Mouse (Mus musculus) neural tube, embryonic 15.5 days (tissue): ENCODE results near the gene Smchd1. TPM values are rescaled to one million over a fixed set of nuclear protein-coding genes. Genes with fewer than 3 reads are reported as not detected.
"Not testable (repeated sequence)": the region's sequence is repeated elsewhere in the genome, so short reads cannot be mapped to it uniquely, and the experiment has no call there.

Experiments used
- ATAC-seq: fragments of 200-750 bp; cut with Nextera tagmentation; 2 replicates; pipeline ENCODE4 v1.8.0; 2017; ENCODE audit warnings: mild to moderate bottlenecking, moderate TSS enrichment, moderate library complexity; ENCODE audit not compliant: low FRiP score
- H3K27ac ChIP-seq: fragments of 300-500 bp; sonication (generic); replicated peaks from 2 replicates; pipeline ENCODE4 v1.5.1; 2015; ENCODE audit warnings: mild to moderate bottlenecking, inconsistent platforms
- H3K27me3 ChIP-seq: fragments of 300-500 bp; sonication (generic); replicated peaks from 2 replicates; pipeline ENCODE4 v1.6.1; 2015; ENCODE audit warnings: inconsistent platforms
- H3K36me3 ChIP-seq: fragments of 300-500 bp; sonication (generic); 2 replicates; pipeline ENCODE4 v1.6.1; 2015; ENCODE audit warnings: inconsistent platforms
- H3K4me1 ChIP-seq: fragments of 300-500 bp; sonication (generic); 2 replicates; pipeline ENCODE4 v1.6.1; 2015; ENCODE audit warnings: inconsistent platforms
- H3K4me2 ChIP-seq: fragments of 300-500 bp; sonication (generic); 2 replicates; pipeline ENCODE4 v1.6.1; 2015; ENCODE audit warnings: inconsistent platforms, mild to moderate bottlenecking, moderate library complexity
- H3K4me3 ChIP-seq: fragments of 300-500 bp; sonication (generic); replicated peaks from 2 replicates; pipeline ENCODE4 v1.5.1; 2015; ENCODE audit warnings: mild to moderate bottlenecking, inconsistent platforms
- H3K9ac ChIP-seq: fragments of 300-500 bp; sonication (generic); replicated peaks from 2 replicates; pipeline ENCODE4 v1.6.1; 2015; ENCODE audit warnings: mild to moderate bottlenecking, inconsistent platforms
- H3K9me3 ChIP-seq: fragments of 300-500 bp; sonication (generic); replicated peaks from 2 replicates; pipeline ENCODE4 v1.6.1; 2016; ENCODE audit warnings: inconsistent platforms
- WGBS: fragments of 180-500 bp; shearing (Covaris S2); methylation state at CpG from one replicate; pipeline ENCODE4 v1.1.7; 2015; ENCODE audit warnings: mixed read lengths; 5-methylcytosine and 5-hydroxymethylcytosine counted together
- polyA plus RNA-seq: library from polyadenylated mRNA; unstranded; fragments of >200 nt; fragmentation: Nextera tagmentation; extraction: Ambion mirVana; gene quantifications from 2 replicates; pipeline ENCODE4 v1.2.1, GENCODE M21; 2015

The Smchd1 gene
- polyA plus RNA-seq, 1 experiment from 2014 or later: 42.4 TPM

DNA sequence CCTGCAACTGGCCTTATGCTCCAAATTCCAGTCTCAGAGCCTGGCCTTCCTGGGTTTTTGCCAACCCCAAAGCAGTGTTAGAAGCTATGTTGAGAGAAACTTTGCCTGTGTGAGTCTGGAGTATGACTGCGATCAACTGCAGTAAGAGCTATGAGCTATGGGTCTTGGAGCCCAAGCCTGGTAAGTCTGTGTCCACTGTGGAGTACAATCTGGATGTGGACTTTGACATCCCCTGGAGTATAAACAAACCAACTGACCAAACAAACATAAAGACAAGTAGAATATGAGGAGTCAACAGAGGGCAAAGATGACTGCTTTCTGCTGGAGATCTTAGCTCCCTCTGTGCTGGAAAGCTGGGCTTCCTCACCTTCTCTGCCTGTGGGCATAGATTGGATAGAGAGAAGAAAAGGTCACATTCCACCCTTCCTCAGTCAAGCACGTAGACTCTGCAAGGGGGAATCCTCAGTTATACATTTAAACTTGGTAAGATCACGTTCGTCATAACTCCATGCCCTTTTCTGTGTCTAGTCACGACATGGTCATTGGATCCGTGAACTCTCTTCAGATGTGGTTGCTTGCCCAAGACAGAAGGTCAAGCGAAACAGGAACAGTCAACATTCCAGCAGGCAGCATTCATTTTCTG, 8.4 kb upstream of the Smchd1 start:
- H3K4me3 ChIP-seq: no peak overlapping the region
- H3K27ac ChIP-seq: no peak overlapping the region
- H3K36me3 ChIP-seq: no peaks in the 10 kb centered on the region
- WGBS: 90% methylated on average over 7 of the region's 7 CpGs
- no peaks in the 10 kb centered on the region for H3K9me3 ChIP-seq
- 0 out of 2 replicates have a peak, but pooled peaks cover 3% of the 10 kb centered on the region for H3K4me1 ChIP-seq
- H3K9ac ChIP-seq: no peak overlapping the region
- ATAC-seq: no peak
- H3K4me2 ChIP-seq: no peak overlapping the region
- no peaks in the 10 kb centered on the region for H3K27me3 ChIP-seq

DNA sequence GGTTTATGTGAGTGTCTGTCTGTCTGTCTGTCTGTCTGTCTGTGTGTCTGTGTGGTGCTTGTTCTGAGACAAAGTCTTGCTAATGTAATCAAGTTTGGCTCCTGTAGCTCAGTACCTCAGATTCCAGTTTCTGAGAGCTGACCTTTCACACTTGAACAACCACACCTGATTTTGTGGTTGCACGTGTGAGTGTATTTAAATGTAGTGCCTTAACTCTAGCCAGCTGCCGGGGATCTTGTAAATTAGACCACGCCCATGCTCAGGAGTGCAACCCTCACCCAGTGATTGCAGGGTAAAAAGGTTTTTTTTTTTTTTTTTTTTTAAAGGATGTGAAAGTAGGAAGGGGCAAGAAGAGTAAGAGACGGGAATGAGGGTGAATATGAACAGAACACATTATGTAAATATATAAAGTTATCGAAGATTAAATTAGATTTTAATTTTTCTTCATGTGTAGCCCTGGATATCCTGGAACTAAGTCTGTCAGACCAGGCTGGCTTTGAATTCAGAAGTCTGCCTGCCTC, 4.3 kb upstream of the Smchd1 start:
- peaks cover 9% of the 10 kb centered on the region for H3K4me1 ChIP-seq
- H3K4me3 ChIP-seq: no peak overlapping the region
- ATAC-seq: no peak
- WGBS: 69% methylated on average over 5 of the region's 5 CpGs
- no peaks in the 10 kb centered on the region for H3K27me3 ChIP-seq
- no peak overlapping the region for H3K27ac ChIP-seq
- H3K9ac ChIP-seq: no peak overlapping the region
- H3K9me3 ChIP-seq: no peaks in the 10 kb centered on the region
- H3K36me3 ChIP-seq: no peaks in the 10 kb centered on the region
- no peak overlapping the region for H3K4me2 ChIP-seq

DNA sequence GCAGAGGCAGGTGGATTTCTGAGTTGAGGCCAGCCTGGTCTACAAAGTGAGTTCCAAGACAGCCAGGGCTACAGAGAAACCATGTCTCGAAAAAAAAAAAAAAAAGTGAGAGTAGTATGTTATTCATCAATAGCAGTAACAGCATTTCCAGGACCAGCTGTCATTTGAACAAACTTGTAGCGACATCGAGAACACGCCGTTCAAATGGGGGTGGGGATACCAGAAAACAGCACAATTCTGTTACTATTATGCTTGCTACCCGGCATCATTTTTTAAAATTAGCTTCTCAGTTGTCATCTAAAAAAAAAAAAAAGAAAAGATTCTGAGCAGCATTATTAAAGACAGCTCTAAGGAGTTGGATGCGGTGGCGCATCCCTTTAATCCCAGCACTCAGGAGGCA, 2.3 kb upstream of the Smchd1 start:
- Histone ChIP-seq H3K9me3 (no peaks in the 10 kb centered on the region), H3K27me3 (no peaks in the 10 kb centered on the region), H3K4me2 (no peak overlapping the region), H3K27ac (no peak overlapping the region), H3K9ac (no peak overlapping the region), H3K36me3 (no peaks in the 10 kb centered on the region), H3K4me1 (peaks cover 27% of the 10 kb centered on the region), H3K4me3 (no peak overlapping the region)
- WGBS: 95% methylated on average over 8 of the region's 8 CpGs
- ATAC-seq: no peak

DNA sequence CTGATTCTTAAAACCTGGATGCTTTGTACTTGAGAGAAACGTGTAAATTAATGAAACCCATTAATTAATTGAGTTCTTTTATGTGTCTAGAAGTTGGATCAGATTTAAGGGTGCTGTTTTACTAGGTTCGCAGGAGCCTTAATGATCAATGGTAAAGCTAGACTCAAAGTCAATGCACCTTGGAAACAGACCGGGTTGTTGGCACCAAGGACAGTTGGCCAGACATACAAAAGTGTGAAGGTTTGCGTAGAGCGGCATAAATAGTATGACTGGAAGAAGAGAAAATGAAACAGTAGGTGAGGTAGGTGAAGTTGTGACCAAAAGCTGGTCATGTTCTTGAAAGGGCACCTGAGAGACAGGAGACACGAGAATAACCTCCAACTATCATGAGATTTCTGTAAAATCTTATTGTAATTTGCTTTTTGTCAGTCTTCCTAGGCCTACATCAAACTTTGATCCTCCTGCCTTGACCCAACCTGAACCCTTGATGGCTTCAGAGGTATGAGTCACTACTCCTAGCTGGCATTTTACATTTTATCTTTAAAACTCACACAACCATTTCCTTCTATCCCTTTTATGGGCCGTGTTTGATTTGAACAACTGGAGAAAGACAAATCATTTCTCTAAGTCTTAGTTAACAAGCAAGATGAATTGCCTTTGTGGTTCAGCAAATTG, 1.3 kb upstream of the Smchd1 start:
- peak overlapping the region; percentile 86 for H3K4me3 ChIP-seq
- ATAC-seq: no peak
- no peaks in the 10 kb centered on the region for H3K36me3 ChIP-seq
- H3K9ac ChIP-seq: peak overlapping the region; percentile 99; the same call in 1 of the 2 replicates
- peak overlapping the region; percentile 99; the same call in 1 of the 2 replicates for H3K27ac ChIP-seq
- no peaks in the 10 kb centered on the region for H3K9me3 ChIP-seq
- H3K27me3 ChIP-seq: no peaks in the 10 kb centered on the region
- H3K4me1 ChIP-seq: peaks cover 27% of the 10 kb centered on the region
- WGBS: 78% methylated on average over 7 of the region's 7 CpGs
- H3K4me2 ChIP-seq: peak overlapping the region; percentile 91

DNA sequence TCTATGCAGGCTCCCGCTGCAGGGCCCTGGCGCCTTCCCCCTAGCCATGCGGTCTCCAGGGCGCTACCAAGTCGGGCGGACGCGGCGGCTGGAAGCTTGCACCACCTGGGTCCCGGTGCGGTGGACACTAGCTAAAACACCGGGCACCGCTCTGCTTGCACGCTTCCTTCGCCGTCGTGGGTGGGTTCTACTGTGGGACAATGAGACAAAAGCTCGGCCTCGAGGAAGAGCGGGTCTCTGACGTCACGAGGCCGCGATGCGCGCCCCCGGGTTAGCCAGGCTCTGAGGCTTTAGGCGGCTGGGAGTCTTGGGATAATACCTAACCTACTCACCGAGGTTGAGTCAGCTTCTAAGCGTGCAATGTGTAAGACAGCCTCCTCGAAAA, 554 bp upstream of the Smchd1 start:
- ATAC-seq: peak; percentile 83

DNA sequence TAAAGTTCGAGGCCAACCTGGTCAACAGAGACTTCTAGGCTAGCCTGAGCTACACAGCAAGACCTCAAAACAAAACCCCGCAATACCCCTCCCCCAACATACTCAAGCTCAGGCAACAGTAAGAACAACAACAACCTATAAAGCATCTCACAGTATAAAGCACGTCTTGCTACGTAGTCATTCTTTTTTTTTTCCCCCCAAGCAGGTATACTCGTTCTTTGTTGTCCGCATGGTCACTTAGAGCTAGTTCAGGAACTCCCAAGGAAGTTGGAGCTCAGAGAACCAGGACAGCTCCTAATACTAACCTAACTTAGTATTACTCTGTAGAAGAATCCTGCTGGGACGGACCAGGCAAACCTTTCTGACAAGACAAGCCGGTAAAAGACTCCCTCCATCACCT, 1.0 kb downstream of the Smchd1 start:
- Histone ChIP-seq H3K27ac (peak overlapping the region; percentile 99; the same call in 1 of the 2 replicates), H3K4me2 (peak overlapping the region; percentile 91), H3K27me3 (no peaks in the 10 kb centered on the region), H3K9me3 (no peaks in the 10 kb centered on the region), H3K4me1 (peaks cover 27% of the 10 kb centered on the region), H3K4me3 (peak overlapping the region; percentile 86), H3K36me3 (no peaks in the 10 kb centered on the region), H3K9ac (peak overlapping the region; percentile 99)
- ATAC-seq: no peak
- WGBS: 19% methylated on average over 8 of the region's 8 CpGs

More for the DNA sequence above, 554 bp upstream of the Smchd1 start:
- peak overlapping the region; percentile 91 for H3K4me2 ChIP-seq
- WGBS: under 1% methylated on average over 28 of the region's 31 CpGs
- H3K4me1 ChIP-seq: peaks cover 27% of the 10 kb centered on the region
- H3K9ac ChIP-seq: peak overlapping the region; percentile 99
- H3K9me3 ChIP-seq: no peaks in the 10 kb centered on the region
- H3K27me3 ChIP-seq: no peaks in the 10 kb centered on the region
- no peaks in the 10 kb centered on the region for H3K36me3 ChIP-seq
- peak overlapping the region; percentile 99 for H3K27ac ChIP-seq
- peak overlapping the region; percentile 86 for H3K4me3 ChIP-seq

DNA sequence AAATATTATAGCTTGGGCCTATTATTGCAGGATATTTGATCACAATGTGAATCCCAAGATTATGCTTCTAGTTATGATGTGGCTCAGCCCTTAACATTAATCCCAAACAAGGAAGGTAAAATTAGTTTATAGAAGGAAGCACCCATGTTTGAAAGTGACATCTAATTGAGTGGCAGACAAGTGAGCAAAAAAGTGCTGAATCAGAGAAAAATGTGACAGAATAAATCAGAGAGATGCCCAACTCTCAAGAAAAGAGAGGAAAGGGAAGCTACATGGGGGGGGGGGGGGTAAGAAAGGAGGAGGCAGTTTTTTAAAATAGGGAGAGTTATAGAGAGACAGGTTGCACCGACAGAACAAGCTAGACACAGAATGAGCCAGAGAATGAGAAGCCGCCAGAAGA, 3.9 kb downstream of the Smchd1 start:
- no peaks in the 10 kb centered on the region for H3K27me3 ChIP-seq

DNA sequence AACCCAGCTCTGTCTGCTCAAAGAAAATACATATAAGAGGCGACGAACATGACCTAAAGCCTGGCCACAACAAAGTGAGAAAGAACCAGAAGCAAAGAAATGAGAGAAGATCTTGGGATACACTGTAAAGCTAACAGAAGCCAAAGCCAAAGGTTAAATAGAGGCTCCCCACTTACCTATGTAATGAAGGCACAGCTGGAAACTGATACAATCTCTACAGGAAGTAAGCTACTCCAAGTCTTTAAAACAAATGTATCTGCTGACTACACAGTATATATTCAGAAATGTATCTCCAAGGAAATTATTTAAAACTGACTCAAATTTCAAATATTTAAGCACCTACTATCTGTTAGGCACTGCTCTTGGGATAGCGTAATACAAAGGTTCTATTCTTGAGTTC, 14.8 kb downstream of the Smchd1 start:
- no peak for ATAC-seq
- H3K9me3 ChIP-seq: no peaks in the 10 kb centered on the region
- WGBS: 90% methylated on average over 3 of the region's 3 CpGs

More for the DNA sequence above, 3.9 kb downstream of the Smchd1 start:
- no peak overlapping the region for H3K4me3 ChIP-seq
- H3K9me3 ChIP-seq: no peaks in the 10 kb centered on the region
- H3K9ac ChIP-seq: no peak overlapping the region
- no peak overlapping the region for H3K4me2 ChIP-seq
- H3K4me1 ChIP-seq: peaks cover 23% of the 10 kb centered on the region
- H3K27ac ChIP-seq: no peak overlapping the region
- WGBS: 66% methylated on average over 2 of the region's 2 CpGs
- no peak for ATAC-seq
- no peaks in the 10 kb centered on the region for H3K36me3 ChIP-seq

DNA sequence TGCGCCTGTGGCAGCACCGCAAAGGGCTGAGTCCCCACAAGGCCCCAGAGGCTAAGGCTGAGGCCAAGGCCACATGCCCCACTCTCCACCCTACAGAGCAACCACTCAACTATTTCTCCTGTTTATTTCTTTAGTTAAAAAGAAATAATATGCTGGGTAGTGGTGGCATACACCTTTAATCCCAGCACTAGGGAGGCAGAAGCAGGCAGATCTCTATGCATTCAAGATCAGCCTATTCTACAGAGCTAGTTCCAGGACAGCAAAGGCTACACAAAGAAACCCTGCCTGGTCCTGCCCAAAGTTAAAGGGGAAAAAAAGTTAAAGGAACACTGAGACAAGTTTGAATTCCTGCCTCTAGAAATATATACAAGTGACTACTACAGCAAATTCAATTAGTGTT, 15.3 kb downstream of the Smchd1 start, which contains the start of gene Gm4707:
Gene Gm4707 (minus strand): TSS at position 101 of the 400 bp plus-strand sequence.
- no peak within 1 kb of the TSS for H3K9ac ChIP-seq

More for the DNA sequence above, 14.8 kb downstream of the Smchd1 start:
- Histone ChIP-seq H3K9ac (no peak overlapping the region), H3K27ac (no peak overlapping the region), H3K4me3 (no peak overlapping the region), H3K27me3 (no peaks in the 10 kb centered on the region), H3K4me2 (no peak overlapping the region), H3K4me1 (no peaks in the 10 kb centered on the region), H3K36me3 (peaks cover 32% of the 10 kb centered on the region)

DNA sequence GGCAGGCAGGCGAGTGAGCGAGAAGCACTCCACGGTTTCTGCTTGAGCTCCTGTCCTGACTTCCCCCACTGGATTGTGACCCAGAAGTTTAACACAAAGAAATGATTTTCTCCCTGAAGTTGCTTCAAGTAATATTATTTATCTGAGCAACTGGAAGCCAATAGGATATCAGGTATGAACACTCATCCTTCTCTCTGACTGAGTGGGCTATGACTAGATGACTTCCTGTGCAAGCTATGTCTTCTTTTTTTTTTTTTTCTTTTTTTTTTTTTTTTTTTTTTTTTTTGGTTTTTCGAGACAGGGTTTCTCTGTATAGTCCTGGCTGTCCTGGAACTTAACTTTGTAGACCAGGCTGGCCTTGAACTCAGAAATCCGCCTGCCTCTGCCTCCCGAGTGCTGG, 17.8 kb downstream of the Smchd1 start:
- not testable (repeated sequence) for ATAC-seq, H3K4me2 ChIP-seq, H3K9ac ChIP-seq, H3K4me1 ChIP-seq, H3K9me3 ChIP-seq, H3K27ac ChIP-seq, H3K27me3 ChIP-seq, H3K4me3 ChIP-seq
- WGBS: 94% methylated on average over 6 of the region's 6 CpGs
- H3K36me3 ChIP-seq: peaks cover 16% of the 10 kb centered on the region

More for the DNA sequence above, 15.3 kb downstream of the Smchd1 start, which contains the start of gene Gm4707:
- Histone ChIP-seq H3K4me1 (no peaks in the 10 kb centered on the region), H3K27ac (no peak within 1 kb of the TSS), H3K36me3 (peaks cover 32% of the 10 kb centered on the region), H3K9me3 (no peaks in the 10 kb centered on the region), H3K4me3 (no peak within 1 kb of the TSS), H3K27me3 (no peaks in the 10 kb centered on the region), H3K4me2 (no peak within 1 kb of the TSS)
- ATAC-seq: no peak
- WGBS: 89% methylated on average over 2 of the region's 2 CpGs

DNA sequence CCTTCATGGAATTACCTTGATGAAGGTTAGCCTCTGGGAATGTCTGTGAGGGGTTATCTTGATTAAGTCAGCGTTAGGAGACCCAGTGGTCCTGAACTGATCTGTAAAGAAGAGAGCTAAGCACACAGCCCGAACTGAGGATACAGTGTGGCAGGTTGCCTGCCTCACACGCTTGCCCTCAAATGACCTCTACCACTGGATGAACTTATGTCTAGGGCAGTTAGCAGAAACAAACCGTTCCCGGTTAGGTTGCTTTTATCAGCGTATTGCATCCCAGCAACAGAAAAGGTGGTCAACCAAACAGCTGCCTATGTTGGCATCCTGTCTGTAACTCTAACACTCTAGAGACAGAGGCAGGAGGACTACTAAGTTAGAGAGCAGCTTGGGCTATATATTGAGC, 30.0 kb downstream of the Smchd1 start:
- Histone ChIP-seq H3K4me1 (no peaks in the 10 kb centered on the region), H3K4me2 (no peak overlapping the region), H3K27me3 (no peaks in the 10 kb centered on the region), H3K36me3 (peaks cover 17% of the 10 kb centered on the region), H3K9me3 (no peaks in the 10 kb centered on the region), H3K27ac (no peak overlapping the region), H3K9ac (no peak overlapping the region), H3K4me3 (no peak overlapping the region)
- WGBS: 95% methylated on average over 6 of the region's 6 CpGs
- no peak for ATAC-seq

DNA sequence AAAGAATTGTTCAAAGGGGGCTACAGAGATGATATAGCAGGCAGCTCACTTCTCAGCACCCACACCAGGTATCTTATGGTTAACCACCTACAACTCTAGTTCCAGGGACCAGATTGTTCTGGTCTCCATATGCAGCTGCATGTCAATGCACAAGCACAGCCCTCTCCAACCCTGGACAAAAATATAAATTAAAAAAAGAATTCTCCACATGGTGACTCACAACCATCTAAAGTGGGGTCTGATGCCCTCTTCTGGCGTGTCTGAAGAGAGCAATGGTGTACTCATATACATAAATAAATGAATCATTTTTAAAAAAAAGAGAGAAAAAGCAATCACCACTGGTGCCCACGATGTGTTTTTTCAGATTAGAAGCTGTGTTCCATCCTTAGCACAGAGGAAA, 30.4 kb downstream of the Smchd1 start:
- WGBS: 93% methylated on average over 2 of the region's 2 CpGs
- H3K4me2 ChIP-seq: no peak overlapping the region
- H3K9ac ChIP-seq: no peak overlapping the region
- H3K27ac ChIP-seq: no peak overlapping the region
- no peak overlapping the region for H3K4me3 ChIP-seq
- H3K9me3 ChIP-seq: no peaks in the 10 kb centered on the region
- peaks cover 17% of the 10 kb centered on the region for H3K36me3 ChIP-seq
- no peaks in the 10 kb centered on the region for H3K27me3 ChIP-seq
- ATAC-seq: no peak
- no peaks in the 10 kb centered on the region for H3K4me1 ChIP-seq
